Mouse (Mus musculus): ENCODE data around the gene 1190005I06Rik.

1190005I06Rik gene

DNA sequence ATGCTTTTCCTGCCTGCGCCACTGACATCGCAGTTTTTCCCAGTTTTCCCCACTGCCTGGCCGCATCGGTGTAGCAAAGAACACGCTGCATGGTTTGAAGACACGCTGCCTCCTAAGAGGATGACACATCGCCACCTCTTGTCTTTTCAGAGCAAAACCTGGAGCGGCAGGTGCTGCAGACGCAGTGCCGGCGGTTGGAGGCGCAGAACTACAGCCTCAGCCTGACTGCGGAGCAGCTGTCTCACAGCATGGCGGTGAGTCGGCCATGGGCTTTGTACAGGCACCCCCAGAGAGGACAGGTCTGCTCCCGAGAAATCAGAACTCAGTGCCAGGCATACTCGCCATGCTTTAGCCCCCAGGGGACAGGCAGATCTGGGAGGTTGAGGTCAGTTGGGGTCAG is 69.6 kb downstream of the 1190005I06Rik start:
- no peak for DNase-seq (ENCODE audit: low spot score)

DNA sequence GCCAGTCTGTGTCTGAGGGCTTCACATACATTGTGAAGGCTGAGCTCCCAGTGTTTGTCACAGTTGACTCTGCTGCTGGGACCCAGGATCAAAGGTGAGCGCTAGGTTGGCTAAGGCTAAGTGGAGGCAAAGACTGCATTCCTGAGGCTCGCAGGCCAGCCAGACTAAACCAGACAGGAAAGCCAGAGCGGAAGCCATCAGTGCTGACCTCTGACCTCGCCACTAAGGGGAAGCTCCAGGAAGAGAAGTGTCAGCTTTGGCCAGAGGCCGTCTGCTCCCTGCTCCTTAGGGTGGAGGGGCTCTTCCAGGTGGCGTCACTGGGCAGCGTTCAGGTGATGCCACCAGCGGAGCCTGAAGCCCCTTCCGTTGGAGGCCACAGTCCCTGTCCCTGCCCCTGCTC is 71.6 kb downstream of the 1190005I06Rik start:
- peak; percentile 84 for DNase-seq (ENCODE audit: low spot score)

DNA sequence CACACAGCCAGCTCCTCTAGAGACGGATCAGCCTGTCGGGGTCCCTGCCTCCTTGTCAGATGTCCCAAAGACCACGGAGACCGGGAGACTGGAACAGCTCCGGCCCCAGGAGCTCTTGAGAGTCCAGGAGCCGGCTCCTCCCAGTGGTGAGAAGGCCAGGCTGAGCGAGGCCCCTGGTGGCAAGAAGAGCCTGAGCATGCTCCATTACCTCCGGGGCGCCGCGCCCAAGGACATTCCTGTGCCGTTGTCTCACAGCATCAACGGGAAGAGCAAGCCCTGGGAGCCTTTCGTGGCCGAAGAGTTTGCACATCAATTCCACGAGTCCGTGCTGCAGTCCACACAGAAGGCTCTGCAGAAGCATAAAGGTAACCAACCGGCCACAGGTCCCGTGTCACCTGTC is 72.5 kb downstream of the 1190005I06Rik start:
- no peak for DNase-seq (ENCODE audit: low spot score)

DNA sequence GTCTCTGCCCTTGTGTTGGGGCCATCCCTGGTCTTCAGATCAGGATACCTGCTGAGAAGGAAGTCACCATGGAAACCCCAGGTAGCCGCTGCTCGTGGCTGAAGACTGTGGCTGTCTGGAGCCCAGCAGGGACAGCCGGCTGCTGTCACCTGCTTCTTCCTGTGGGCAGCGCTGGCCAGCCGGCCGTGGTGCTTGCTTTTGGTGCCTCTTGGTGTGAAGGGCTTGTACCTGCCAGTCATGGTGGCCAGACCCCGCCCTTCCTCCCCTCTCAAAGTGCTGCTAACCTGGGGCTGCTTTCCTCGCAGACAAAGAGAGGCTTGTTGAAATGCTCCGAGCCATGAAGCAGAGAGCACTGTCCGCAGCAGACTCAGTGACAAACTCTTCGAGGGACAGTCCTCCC is 73.6 kb downstream of the 1190005I06Rik start:
- no peak for DNase-seq (ENCODE audit: low spot score)

DNA sequence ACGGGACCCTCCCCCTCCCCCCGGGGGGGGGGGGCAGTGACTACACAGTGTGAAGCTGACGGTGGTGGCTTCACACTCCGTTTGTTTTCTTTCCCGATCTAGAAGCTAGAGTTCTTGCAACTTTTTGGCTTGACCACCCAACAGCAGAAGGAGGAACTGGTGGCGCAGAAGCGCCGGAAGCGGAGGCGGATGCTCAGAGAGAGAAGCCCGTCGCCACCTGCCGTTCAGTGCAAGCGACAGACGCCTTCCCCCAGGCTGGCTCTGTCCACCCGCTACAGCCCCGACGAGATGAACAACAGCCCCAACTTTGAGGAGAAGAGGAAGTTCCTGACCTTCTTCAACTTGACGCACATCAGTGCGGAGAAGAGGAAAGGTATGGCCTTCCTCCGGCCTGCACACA is 74.9 kb downstream of the 1190005I06Rik start:
- DNase-seq (ENCODE audit: low spot score) = no peak

DNA sequence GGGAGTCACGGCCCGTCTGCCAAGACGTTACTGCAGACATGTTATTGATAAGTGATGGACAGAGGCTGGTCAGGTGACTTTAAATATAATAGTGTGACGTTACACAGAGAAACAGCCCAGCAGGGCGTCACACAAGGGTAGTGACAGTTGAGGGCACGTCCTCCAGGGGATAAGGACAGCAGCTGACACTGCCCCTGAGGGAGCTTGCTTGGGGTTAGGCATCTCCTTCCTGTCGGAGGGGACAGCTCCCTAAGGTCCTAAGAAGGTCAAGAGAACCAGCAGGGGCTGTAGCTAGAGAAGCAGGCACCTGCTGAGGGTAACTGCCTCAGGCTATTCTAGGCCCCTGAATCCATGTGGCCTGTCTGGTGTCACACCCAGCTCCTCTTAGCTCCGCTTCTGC is 75.9 kb downstream of the 1190005I06Rik start:
- DNase-seq (ENCODE audit: low spot score) = no peak

DNA sequence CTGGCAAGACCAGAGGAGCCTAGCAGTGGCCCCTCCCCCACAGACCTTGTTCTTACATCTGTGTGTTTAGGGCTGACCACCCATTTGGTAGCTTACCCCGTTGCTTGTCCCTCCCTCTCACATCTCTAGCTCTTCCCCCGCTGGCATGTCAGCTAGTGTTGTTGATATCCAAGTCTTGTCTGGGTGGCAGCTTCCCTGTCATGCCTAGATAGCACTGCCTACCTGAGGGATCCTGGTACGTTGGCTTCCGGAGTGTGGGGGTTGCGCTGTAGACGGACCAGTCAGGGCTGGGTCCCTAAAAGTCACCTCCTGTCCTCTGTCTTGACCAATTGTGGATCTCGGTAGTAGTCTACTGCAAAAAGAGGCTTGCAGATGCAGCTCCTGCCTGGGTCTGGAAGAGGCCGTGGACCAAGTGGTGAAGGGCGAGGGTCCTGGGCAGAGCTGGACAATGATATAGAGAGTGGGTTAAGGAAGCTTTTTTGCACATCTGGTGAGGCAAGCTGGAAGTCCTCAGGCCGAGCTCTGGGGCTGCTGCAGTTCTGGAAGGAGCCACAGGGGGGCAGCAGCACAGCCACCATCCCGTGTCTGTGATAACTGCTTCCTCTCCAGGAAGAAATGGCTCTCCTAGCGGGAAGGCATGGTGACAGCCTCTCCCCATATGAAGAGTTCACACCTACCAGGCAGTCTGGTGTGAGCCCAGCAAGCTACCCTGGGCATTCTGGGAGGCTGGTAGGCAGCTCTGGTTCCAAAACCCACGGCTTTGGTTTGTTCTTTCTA is 77.3 kb downstream of the 1190005I06Rik start:
- peak; percentile 76 for DNase-seq (ENCODE audit: low spot score)

DNA sequence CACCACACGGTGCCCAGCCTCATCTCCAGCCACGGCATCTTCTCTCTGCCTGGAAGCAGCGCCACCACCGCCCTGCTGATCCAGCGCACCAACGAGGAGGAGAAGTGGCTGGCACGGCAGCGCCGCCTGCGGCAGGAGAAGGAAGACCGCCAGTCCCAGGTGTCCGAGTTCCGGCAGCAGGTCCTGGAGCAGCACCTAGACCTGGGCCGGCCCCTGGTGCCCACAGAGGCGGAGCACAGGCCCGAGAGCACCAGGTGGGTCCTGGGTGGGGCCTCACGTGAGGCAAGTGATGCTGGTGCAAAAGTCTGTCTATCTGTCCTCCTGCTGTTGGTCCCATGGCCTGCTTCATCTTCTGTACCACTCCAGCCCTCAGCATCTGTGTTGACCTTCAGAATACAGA is 78.3 kb downstream of the 1190005I06Rik start:
- no peak for DNase-seq (ENCODE audit: low spot score)

DNA sequence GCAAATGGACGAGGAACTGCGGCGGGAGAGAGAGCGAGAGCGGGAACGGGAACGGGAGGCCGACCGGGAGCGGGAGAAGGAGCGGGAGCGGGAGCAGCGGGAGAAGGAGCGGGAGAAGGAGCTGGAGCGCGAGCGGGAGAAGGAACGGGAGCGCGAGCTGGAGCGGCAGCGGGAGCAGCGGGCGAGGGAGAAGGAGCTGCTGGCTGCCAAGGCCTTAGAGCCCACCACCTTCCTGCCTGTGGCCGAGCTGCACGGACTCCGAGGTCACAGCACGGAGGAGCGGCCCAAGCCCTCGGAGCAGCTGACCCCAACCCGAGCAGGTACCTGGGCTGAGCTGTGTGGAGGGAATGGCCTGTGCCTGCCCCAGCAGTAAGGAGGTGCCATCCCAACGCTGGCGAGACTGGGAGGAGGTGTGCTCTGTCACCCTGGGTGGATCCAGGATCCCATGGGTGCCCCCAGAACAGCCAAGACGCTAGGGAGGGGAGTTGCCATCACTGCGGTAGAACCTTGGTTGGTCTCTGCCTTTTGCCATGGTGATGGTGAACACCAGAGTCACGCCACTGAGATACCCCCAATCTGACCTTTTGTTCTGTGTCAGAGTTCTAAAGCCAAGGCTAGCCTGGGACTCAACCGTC is 79.2 kb downstream of the 1190005I06Rik start:
- no peak for DNase-seq (ENCODE audit: low spot score)

DNA sequence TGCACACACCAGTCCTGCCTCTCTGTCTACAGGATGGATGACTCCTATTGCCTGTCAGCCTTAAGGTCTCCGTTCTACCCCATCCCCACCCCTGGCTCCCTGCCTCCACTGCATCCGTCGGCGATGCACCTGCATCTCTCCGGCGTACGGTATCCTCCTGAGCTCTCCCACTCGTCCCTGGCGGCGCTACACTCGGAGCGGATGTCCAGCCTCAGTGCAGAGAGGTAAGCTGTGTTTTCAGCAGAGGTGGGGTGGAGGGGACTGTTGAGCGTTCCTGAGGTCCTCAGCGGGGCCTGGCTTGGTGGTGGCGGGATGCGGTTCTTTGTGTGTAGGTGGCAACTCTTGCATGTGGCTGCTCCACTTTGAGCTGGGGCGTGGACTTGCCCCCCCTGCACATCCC is 79.7 kb downstream of the 1190005I06Rik start:
- DNase-seq (ENCODE audit: low spot score) = no peak

DNA sequence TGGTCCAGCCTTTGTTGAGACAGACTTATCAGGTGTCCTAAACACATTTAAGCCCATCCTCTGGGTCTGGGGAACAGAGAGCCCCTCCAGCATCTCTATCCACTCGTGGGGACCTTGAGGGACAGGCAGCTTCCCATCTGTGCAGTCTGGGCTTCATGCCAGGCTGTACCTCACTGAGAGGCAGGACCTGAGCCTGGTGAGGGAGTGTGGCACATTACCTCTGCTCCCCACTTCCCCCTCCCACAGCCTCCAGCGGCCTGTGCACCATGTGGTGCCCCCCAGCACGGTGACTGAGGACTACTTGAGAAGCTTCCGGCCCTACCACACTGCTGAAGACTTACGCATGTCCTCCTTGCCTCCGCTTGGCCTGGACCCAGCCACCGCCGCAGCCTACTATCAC is 80.8 kb downstream of the 1190005I06Rik start:
- no peak for DNase-seq (ENCODE audit: low spot score)

DNA sequence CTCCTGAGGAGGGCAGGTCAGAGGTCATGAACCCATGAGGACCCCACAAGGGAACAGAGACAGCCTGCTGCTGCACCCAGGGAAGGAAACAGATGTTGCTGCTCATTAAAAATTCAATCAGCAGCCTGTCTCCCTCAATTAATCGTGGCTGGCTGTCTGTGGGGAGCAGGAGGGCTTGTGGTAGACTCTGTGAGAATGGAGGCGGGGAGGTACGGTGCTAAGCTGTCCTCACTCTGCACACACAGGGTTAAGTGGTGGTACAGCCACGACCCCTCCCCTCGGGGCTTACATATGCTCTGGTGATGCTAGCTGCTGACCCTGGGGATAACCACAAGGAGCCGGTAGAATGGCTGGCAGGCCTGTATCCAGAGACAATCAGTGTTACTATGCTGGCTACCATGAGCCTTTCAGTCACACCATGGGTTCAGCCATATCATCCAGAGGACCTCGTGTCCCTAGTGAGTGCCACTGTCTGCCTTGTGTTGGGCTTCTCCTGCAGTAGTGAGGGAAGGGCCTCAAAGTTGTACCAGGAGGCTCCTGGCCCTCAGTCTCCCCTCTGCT is 82.2 kb downstream of the 1190005I06Rik start:
- DNase-seq (ENCODE audit: low spot score) = peak; percentile 75

DNA sequence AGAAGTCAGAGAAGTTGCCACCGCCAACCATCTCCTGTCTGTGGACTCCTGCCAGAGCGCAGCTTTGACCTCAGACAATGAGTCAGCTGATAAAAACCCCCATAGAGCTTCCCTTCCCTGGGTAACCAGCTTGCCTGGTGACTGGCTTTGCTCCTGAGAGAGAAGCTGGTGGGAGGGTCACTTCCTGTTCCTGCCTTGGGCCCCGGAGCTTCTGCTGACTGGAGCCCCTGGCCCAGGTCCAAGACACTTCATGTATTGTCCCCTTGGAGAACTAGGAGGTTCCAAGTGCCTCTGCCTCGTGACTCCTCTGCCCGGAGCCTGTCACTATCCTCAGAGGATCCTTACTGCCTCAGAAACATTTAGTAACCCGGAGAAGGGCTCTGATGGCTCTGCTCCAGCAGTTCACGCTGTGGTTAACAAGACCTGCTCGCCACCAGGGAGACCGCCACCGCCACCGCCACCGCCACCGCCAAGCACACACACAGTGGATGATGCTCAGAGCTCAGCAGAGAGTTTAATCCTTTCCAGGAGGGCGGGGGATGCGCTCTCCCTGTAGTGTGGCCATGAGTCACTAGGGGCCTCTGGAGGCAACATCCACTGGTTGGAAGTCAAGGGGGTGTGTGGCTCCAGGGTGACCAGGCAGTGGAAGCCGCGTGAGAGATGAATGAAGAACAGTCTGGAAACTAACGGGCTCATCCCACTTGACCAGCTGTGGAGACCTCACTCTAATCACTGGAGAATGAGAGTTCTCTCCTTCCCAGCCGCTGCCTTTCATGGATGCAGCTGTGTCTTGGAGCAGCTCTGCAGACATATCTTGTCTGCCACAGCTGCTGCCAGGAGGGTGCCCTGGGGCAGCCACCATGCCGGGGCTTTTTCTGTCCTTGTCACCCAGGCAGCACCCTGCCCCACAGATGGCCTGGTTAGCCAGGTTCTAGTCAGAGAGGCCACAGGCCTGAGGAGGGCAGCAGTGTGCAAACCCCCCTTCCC is 83.3 kb downstream of the 1190005I06Rik start:
- no peak for DNase-seq (ENCODE audit: low spot score)

DNA sequence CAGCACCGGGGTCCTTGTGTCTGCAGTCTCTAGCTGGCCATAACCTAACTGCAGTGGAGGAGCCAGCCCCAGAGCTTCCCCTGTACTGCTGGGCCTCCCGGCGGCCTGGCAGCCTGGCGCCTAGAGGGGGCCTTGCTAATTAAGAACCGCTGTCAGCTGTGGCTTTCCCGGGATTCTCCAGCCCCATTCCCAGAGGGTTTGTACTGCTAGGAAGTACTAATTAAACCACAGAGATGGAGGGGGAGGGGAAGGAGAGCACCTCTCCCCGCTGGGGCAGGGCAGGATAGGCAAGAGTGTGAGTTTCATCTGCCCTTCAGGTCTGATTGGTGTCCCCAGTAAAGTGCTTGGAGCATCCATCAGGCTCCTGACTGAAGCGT is 84.1 kb downstream of the 1190005I06Rik start:
- peak; percentile 66 for DNase-seq (ENCODE audit: low spot score)

DNA sequence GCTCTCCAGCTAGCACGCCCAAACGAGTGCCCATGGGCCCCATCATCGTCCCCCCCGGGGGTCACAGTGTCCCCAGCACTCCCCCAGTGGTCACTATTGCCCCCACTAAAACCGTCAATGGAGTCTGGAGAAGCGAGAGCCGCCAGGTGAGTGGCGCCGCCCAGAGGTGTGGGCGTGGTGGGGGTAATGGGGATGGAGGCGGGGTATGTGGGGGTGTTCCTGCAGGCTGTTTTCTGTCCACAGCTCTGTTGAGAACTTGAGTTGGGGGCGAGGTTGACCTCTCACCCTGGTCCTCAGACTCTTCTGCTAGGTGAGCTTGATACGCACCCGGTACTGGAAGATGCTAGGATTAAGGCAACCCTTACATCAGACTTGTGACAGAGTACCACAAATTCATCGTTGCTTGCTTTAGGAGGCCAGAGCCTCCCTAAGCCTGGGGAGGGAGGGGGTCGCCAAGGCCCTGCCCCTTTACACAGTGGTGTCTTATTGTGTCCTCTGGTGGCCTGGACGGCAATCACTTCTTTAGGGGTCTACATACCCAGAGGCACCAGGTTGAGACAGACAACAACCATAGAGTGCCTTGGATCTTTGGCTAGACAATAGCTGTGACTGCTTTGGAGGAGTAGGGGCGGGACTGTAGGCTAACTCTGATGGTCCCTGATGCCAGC is 84.6 kb downstream of the 1190005I06Rik start:
- DNase-seq (ENCODE audit: low spot score) = no peak

DNA sequence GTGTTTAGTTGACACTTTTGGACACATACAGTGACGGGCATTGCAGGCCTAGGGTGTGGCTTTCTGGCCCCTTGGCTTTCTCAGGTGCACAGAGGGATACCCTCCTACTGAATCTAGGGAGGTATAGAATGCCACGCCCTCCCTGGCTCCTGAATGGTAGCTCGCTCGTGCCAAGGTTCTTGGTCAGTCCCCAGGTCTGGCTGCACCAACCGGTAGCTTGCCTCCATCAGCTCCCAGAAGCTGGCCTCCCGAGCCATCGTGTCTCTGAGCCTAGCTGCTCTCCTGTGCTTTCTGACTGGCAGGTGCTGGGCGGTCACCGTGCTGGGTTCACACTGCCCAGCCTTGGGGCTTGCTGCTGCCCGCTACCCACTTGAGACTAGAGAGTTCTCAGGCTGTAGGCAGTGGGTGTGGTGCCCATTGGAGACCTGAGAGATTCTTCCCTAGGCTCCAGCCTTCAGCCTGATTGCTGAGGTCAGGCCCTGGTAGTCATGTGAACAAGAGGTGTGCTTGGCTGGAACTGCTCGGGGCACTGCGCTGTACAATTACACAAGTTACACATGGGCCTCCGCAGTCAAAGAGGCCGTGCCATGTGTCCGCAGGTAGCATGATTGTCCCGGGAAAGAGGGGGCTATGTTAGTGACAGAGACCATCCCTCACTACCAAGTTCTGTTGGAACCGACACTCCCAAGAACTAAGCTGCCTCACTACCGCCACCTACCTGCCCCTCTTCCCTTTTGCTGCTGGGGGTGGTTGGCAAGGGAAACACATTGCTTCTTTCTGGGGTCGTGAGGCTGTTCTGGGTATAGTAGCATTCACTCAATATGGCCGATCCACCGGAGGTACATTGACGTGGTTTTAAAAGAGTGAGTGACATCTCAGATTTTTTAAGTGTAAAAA is 85.6 kb downstream of the 1190005I06Rik start:
- peak; percentile 59 for DNase-seq (ENCODE audit: low spot score)

DNA sequence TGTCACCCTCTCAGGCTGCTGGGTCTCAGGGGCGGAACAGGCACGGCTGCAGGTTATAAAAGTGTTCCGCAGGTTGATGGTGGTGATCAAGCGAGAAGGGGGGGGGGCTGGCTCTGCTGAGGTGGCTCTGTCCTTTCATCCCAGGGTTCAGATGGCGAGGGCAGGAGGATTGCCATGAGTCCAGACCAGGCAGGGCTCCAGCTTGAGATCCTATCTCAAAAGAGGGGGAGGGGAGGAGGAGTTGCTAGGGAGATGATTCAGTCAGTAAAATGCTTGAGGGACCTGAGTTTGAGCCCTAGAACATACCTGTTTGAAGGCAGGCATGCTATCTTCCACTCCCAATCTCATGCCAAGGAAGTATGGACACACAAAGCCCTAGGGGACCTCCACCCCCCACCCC is 86.9 kb downstream of the 1190005I06Rik start:
- no peak for DNase-seq (ENCODE audit: low spot score)

DNA sequence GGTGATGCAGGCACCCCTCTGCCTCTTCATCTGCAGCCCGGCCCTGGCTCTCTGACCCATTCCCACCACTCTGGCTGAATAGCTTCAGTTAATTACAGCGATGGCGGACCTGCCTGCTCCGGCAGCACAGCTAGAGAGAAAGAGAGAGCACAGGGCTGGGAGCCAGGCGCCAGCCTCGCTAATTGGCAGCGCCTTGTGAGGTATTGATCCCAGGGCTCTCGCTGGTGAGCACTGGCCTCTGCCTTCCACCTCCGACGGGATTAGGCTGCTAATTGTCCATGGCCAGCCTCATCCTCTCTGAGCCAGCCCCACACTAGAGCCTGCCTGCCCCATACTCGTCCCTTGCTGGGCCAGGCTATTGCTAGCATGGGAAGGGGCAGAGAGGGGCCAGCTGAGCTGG is 87.8 kb downstream of the 1190005I06Rik start:
- peak; percentile 64 for DNase-seq (ENCODE audit: low spot score)
